Mouse (Mus musculus): ENCODE measurements around the gene Gm17509. TPM values are rescaled to one million over a fixed set of nuclear protein-coding genes. Genes with fewer than 3 reads are reported as not detected.

The Gm17509 gene
- polyA plus RNA-seq, 1 experiment from 2014 or later: not detected

- WGBS: 46% methylated on average over 22 of the region's 22 CpGs
- H3K4me1 ChIP-seq (replicated peaks; ENCODE audit: control insufficient read depth, insufficient read depth): no peaks in the 10 kb centered on the region
- H3K9me3 ChIP-seq (ENCODE audit: control insufficient read depth, low read length): no peaks in the 10 kb centered on the region
- no peaks in the 10 kb centered on the region for H3K36me3 ChIP-seq (ENCODE audit: control insufficient read depth, insufficient read depth, low read length)
- H3K27me3 ChIP-seq (ENCODE audit: control insufficient read depth, insufficient read depth, low read length): no peaks in the 10 kb centered on the region
- TF ChIP-seq CTCF (IDR thresholded peaks at IDR 0.05; ENCODE audit: low read depth) (peak; percentile 80), EP300 (optimal IDR thresholded peaks at IDR 0.05) (no peak)
- H3K27ac ChIP-seq (replicated peaks): no peak overlapping the region
- H3K9ac ChIP-seq (ENCODE audit: low read length): no peak overlapping the region
- DNase-seq (ENCODE audit: low spot score) (peak; percentile 18), ATAC-seq (ENCODE audit: low FRiP score, low TSS enrichment) (peak; percentile 38; the same call in 1 of the 2 replicates)
- no peak overlapping the region for H3K4me2 ChIP-seq (replicated peaks; ENCODE audit: low read depth)
- H3K4me3 ChIP-seq (ENCODE audit: low read depth, low read length): no peak overlapping the region
Measured at GRCm38 (mm10) chr13:117202755-117203471, 18.0 kb downstream of the Gm17509 start.

- Histone ChIP-seq H3K4me2 (replicated peaks; ENCODE audit: low read depth) (no peak overlapping the region), H3K4me1 (replicated peaks; ENCODE audit: control insufficient read depth, insufficient read depth) (no peaks in the 10 kb centered on the region), H3K9me3 (ENCODE audit: control insufficient read depth, low read length) (no peaks in the 10 kb centered on the region), H3K4me3 (ENCODE audit: low read depth, low read length) (no peak overlapping the region), H3K9ac (ENCODE audit: low read length) (no peak overlapping the region), H3K27me3 (ENCODE audit: control insufficient read depth, insufficient read depth, low read length) (no peaks in the 10 kb centered on the region), H3K36me3 (ENCODE audit: control insufficient read depth, insufficient read depth, low read length) (no peaks in the 10 kb centered on the region), H3K27ac (replicated peaks) (no peak overlapping the region)
- peak; percentile 78 for DNase-seq (ENCODE audit: low spot score)
- no peak for ATAC-seq (ENCODE audit: low FRiP score, low TSS enrichment)
- no peak for TF ChIP-seq EP300 (optimal IDR thresholded peaks at IDR 0.05)
- TF ChIP-seq CTCF (IDR thresholded peaks at IDR 0.05; ENCODE audit: low read depth): peak; percentile 81
- WGBS: 82% methylated on average over 7 of the region's 7 CpGs
Measured at GRCm38 (mm10) chr13:117198402-117199083, 22.3 kb downstream of the Gm17509 start.

- Histone ChIP-seq H3K27me3 (ENCODE audit: control insufficient read depth, insufficient read depth, low read length) (no peaks in the 10 kb centered on the region), H3K4me2 (replicated peaks; ENCODE audit: low read depth) (no peak overlapping the region), H3K36me3 (ENCODE audit: control insufficient read depth, insufficient read depth, low read length) (no peaks in the 10 kb centered on the region), H3K4me1 (replicated peaks; ENCODE audit: control insufficient read depth, insufficient read depth) (no peaks in the 10 kb centered on the region), H3K27ac (replicated peaks) (no peak overlapping the region), H3K9ac (ENCODE audit: low read length) (no peak overlapping the region), H3K4me3 (ENCODE audit: low read depth, low read length) (no peak overlapping the region), H3K9me3 (ENCODE audit: control insufficient read depth, low read length) (no peaks in the 10 kb centered on the region)
- no peak for TF ChIP-seq EP300 (optimal IDR thresholded peaks at IDR 0.05)
- no peak for TF ChIP-seq CTCF (IDR thresholded peaks at IDR 0.05; ENCODE audit: low read depth)
- DNase-seq (ENCODE audit: low spot score) (no peak), ATAC-seq (ENCODE audit: low FRiP score, low TSS enrichment) (no peak)
- 96% methylated on average over 2 of the region's 2 CpGs for WGBS
Measured at GRCm38 (mm10) chr13:117197666-117198065, 23.2 kb downstream of the Gm17509 start.

GRCm38 (mm10) chr13:117195569-117196495 lies 25.0 kb downstream of the Gm17509 start:
- H3K4me2 ChIP-seq (replicated peaks; ENCODE audit: low read depth): no peak overlapping the region
- no peaks in the 10 kb centered on the region for H3K27me3 ChIP-seq (ENCODE audit: control insufficient read depth, insufficient read depth, low read length)
- H3K27ac ChIP-seq (replicated peaks): no peak overlapping the region
- WGBS: 83% methylated on average over 13 of the region's 13 CpGs
- H3K4me1 ChIP-seq (replicated peaks; ENCODE audit: control insufficient read depth, insufficient read depth): no peaks in the 10 kb centered on the region
- ATAC-seq (ENCODE audit: low FRiP score, low TSS enrichment) (no peak), DNase-seq (ENCODE audit: low spot score) (no peak)
- no peaks in the 10 kb centered on the region for H3K36me3 ChIP-seq (ENCODE audit: control insufficient read depth, insufficient read depth, low read length)
- no peaks in the 10 kb centered on the region for H3K9me3 ChIP-seq (ENCODE audit: control insufficient read depth, low read length)
- TF ChIP-seq CTCF (IDR thresholded peaks at IDR 0.05; ENCODE audit: low read depth): no peak
- no peak for TF ChIP-seq EP300 (optimal IDR thresholded peaks at IDR 0.05)
- no peak overlapping the region for H3K4me3 ChIP-seq (ENCODE audit: low read depth, low read length)
- no peak overlapping the region for H3K9ac ChIP-seq (ENCODE audit: low read length)

GRCm38 (mm10) chr13:117193422-117193983 lies 27.4 kb downstream of the Gm17509 start:
- TF ChIP-seq EP300 (optimal IDR thresholded peaks at IDR 0.05) (no peak), CTCF (IDR thresholded peaks at IDR 0.05; ENCODE audit: low read depth) (no peak)
- DNase-seq (ENCODE audit: low spot score): no peak
- Histone ChIP-seq H3K27me3 (ENCODE audit: control insufficient read depth, insufficient read depth, low read length) (no peaks in the 10 kb centered on the region), H3K4me3 (ENCODE audit: low read depth, low read length) (no peak overlapping the region), H3K27ac (replicated peaks) (no peak overlapping the region), H3K36me3 (ENCODE audit: control insufficient read depth, insufficient read depth, low read length) (no peaks in the 10 kb centered on the region), H3K4me2 (replicated peaks; ENCODE audit: low read depth) (no peak overlapping the region), H3K4me1 (replicated peaks; ENCODE audit: control insufficient read depth, insufficient read depth) (no peaks in the 10 kb centered on the region), H3K9ac (ENCODE audit: low read length) (no peak overlapping the region), H3K9me3 (ENCODE audit: control insufficient read depth, low read length) (no peaks in the 10 kb centered on the region)
- no peak for ATAC-seq (ENCODE audit: low FRiP score, low TSS enrichment)
- WGBS: 56% methylated on average over 7 of the region's 7 CpGs
